Mouse (Mus musculus): ENCODE measurements around the gene Cep44. TPM values are rescaled to one million over a fixed set of nuclear protein-coding genes. Genes with fewer than 3 reads are reported as not detected.

The Cep44 gene
- polyA plus RNA-seq, 1 experiment from 2014 or later, result 25.9 TPM

- Histone ChIP-seq H3K4me3 (ENCODE audit: low read depth, low read length) (no peak overlapping the region), H3K27me3 (replicated peaks; ENCODE audit: control insufficient read depth, insufficient read depth, low read length) (no peaks in the 10 kb centered on the region), H3K4me2 (ENCODE audit: low read depth, low read length) (peak overlapping the region; percentile 59; the same call in 1 of the 2 replicates), H3K4me1 (ENCODE audit: control insufficient read depth, insufficient read depth, low read length) (peaks cover 12% of the 10 kb centered on the region), H3K27ac (replicated peaks; ENCODE audit: low read depth, low read length) (no peak overlapping the region), H3K9me3 (ENCODE audit: control insufficient read depth, low read length) (no peaks in the 10 kb centered on the region), H3K36me3 (ENCODE audit: control insufficient read depth, insufficient read depth, low read length) (no peaks in the 10 kb centered on the region), H3K9ac (ENCODE audit: low read depth, low read length) (no peak overlapping the region)
- ATAC-seq (ENCODE audit: low read depth) (no peak), DNase-seq (ENCODE audit: low spot score) (no peak)
- 70% methylated on average over 5 of the region's 5 CpGs for WGBS
Observed at GRCm38 (mm10) chr8:56552551-56553103, 1.8 kb upstream of the Cep44 start.

DNA sequence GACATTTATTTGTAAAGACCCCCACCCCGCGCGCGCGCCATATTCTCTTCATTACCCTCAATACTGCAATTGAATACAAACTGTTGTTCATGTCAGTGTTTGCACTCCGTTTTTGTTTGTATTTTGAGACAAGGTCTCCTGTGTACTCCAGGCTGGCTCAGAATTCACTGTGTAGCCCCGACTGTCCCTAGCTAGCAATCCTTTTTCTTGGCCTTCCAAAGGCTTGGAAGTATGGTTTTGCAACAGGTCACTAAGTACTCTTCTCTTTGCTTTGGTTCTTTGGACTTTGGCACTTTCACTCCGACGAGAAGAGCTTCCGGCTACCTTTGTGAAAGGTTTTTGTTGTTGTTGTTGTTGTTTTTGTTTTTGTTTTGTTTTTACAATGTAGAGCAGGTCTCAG lies 1.2 kb upstream of the Cep44 start:
- peak overlapping the region; percentile 59 for H3K4me2 ChIP-seq (ENCODE audit: low read depth, low read length)
- no peaks in the 10 kb centered on the region for H3K27me3 ChIP-seq (replicated peaks; ENCODE audit: control insufficient read depth, insufficient read depth, low read length)
- no peaks in the 10 kb centered on the region for H3K9me3 ChIP-seq (ENCODE audit: control insufficient read depth, low read length)
- peaks cover 12% of the 10 kb centered on the region for H3K4me1 ChIP-seq (ENCODE audit: control insufficient read depth, insufficient read depth, low read length)
- ATAC-seq (ENCODE audit: low read depth) (no peak), DNase-seq (ENCODE audit: low spot score) (no peak)
- 25% methylated on average over 10 of the region's 10 CpGs for WGBS
- H3K4me3 ChIP-seq (ENCODE audit: low read depth, low read length), result peak overlapping the region; percentile 80
- no peak overlapping the region for H3K27ac ChIP-seq (replicated peaks; ENCODE audit: low read depth, low read length)
- H3K9ac ChIP-seq (ENCODE audit: low read depth, low read length), result peak overlapping the region; percentile 80
- no peaks in the 10 kb centered on the region for H3K36me3 ChIP-seq (ENCODE audit: control insufficient read depth, insufficient read depth, low read length)

DNA sequence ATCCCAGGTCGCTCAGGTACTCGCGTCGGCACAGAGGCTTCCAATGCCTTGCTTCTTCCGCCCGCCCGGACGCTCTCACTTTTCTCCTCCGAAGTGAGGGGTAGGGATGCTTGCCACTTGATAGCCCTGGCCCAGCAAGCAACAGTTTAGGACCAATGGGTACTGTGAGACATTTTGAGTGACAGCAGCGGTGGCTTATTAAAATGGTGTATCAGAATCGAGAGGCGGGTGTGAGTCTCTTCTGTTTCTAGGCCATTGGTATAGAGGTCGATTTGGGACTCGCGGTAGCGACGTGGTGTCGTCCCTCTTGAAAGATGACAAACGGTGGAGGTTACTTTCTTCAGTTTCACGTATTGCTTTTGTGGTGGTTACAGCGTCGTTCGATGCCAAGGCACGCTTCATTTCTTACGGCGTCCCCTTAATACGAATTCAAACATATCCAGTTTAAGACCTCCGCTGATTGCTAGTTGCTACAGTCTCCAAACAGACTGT lies 560 bp upstream of the Cep44 start:
- Histone ChIP-seq H3K27me3 (replicated peaks; ENCODE audit: control insufficient read depth, insufficient read depth, low read length) (no peaks in the 10 kb centered on the region), H3K4me1 (ENCODE audit: control insufficient read depth, insufficient read depth, low read length) (peaks cover 12% of the 10 kb centered on the region), H3K9me3 (ENCODE audit: control insufficient read depth, low read length) (no peaks in the 10 kb centered on the region), H3K9ac (ENCODE audit: low read depth, low read length) (peak overlapping the region; percentile 80), H3K4me3 (ENCODE audit: low read depth, low read length) (peak overlapping the region; percentile 80), H3K36me3 (ENCODE audit: control insufficient read depth, insufficient read depth, low read length) (no peaks in the 10 kb centered on the region), H3K27ac (replicated peaks; ENCODE audit: low read depth, low read length) (peak overlapping the region; percentile 89), H3K4me2 (ENCODE audit: low read depth, low read length) (peak overlapping the region; percentile 59)
- DNase-seq (ENCODE audit: low spot score) (peak; percentile 97), ATAC-seq (ENCODE audit: low read depth) (peak; percentile 98)
- WGBS, result under 1% methylated on average over 28 of the region's 28 CpGs

GRCm38 (mm10) chr8:56547866-56548265 lies 3.0 kb downstream of the Cep44 start:
- Histone ChIP-seq H3K27ac (replicated peaks; ENCODE audit: low read depth, low read length) (no peak overlapping the region), H3K9me3 (ENCODE audit: control insufficient read depth, low read length) (no peaks in the 10 kb centered on the region), H3K9ac (ENCODE audit: low read depth, low read length) (no peak overlapping the region), H3K4me2 (ENCODE audit: low read depth, low read length) (no peak overlapping the region), H3K4me3 (ENCODE audit: low read depth, low read length) (no peak overlapping the region), H3K4me1 (ENCODE audit: control insufficient read depth, insufficient read depth, low read length) (peaks cover 12% of the 10 kb centered on the region), H3K27me3 (replicated peaks; ENCODE audit: control insufficient read depth, insufficient read depth, low read length) (no peaks in the 10 kb centered on the region), H3K36me3 (ENCODE audit: control insufficient read depth, insufficient read depth, low read length) (peaks cover 16% of the 10 kb centered on the region)
- DNase-seq (ENCODE audit: low spot score) (no peak), ATAC-seq (ENCODE audit: low read depth) (no peak)
- WGBS, result 90% methylated on average over 2 of the region's 2 CpGs

- H3K4me3 ChIP-seq (ENCODE audit: low read depth, low read length), result no peak overlapping the region
- 84% methylated on average over 7 of the region's 7 CpGs for WGBS
- H3K36me3 ChIP-seq (ENCODE audit: control insufficient read depth, insufficient read depth, low read length), result peaks cover 70% of the 10 kb centered on the region
- ATAC-seq (ENCODE audit: low read depth), result no peak
- no peak overlapping the region for H3K9ac ChIP-seq (ENCODE audit: low read depth, low read length)
- no peaks in the 10 kb centered on the region for H3K4me1 ChIP-seq (ENCODE audit: control insufficient read depth, insufficient read depth, low read length)
- H3K27me3 ChIP-seq (replicated peaks; ENCODE audit: control insufficient read depth, insufficient read depth, low read length), result no peaks in the 10 kb centered on the region
- no peak overlapping the region for H3K27ac ChIP-seq (replicated peaks; ENCODE audit: low read depth, low read length)
- no peaks in the 10 kb centered on the region for H3K9me3 ChIP-seq (ENCODE audit: control insufficient read depth, low read length)
- no peak for DNase-seq (ENCODE audit: low spot score)
- H3K4me2 ChIP-seq (ENCODE audit: low read depth, low read length), result no peak overlapping the region
Observed at GRCm38 (mm10) chr8:56540706-56541105, 10.1 kb downstream of the Cep44 start.

DNA sequence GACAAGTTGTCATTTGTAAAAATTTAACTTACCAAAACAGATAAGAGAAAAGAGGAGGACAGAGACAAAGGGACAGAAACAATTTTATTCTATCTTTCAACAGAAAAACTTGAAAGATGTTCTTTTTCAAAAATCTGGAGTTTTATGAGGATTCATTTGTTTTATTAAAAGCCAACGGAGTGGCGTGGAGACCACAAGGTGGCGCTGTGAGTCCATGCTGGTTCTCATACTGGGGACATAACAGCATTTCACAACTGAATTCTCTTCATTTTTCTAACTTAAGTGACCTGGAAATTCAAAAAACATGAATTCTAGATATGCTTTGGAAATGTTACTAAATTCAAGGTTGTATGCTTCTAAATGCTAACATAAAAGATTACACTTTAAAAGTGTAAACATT lies 20.5 kb downstream of the Cep44 start:
- no peak overlapping the region for H3K27ac ChIP-seq (replicated peaks; ENCODE audit: low read depth, low read length)
- peaks cover 12% of the 10 kb centered on the region; the same call in 1 of the 2 replicates for H3K36me3 ChIP-seq (ENCODE audit: control insufficient read depth, insufficient read depth, low read length)
- no peaks in the 10 kb centered on the region for H3K4me1 ChIP-seq (ENCODE audit: control insufficient read depth, insufficient read depth, low read length)
- ATAC-seq (ENCODE audit: low read depth) (no peak), DNase-seq (ENCODE audit: low spot score) (peak; percentile 64)
- H3K4me2 ChIP-seq (ENCODE audit: low read depth, low read length), result no peak overlapping the region
- 5% methylated on average over 3 of the region's 3 CpGs for WGBS
- H3K27me3 ChIP-seq (replicated peaks; ENCODE audit: control insufficient read depth, insufficient read depth, low read length), result no peaks in the 10 kb centered on the region
- no peak overlapping the region for H3K9ac ChIP-seq (ENCODE audit: low read depth, low read length)
- no peak overlapping the region for H3K4me3 ChIP-seq (ENCODE audit: low read depth, low read length)
- no peaks in the 10 kb centered on the region for H3K9me3 ChIP-seq (ENCODE audit: control insufficient read depth, low read length)

DNA sequence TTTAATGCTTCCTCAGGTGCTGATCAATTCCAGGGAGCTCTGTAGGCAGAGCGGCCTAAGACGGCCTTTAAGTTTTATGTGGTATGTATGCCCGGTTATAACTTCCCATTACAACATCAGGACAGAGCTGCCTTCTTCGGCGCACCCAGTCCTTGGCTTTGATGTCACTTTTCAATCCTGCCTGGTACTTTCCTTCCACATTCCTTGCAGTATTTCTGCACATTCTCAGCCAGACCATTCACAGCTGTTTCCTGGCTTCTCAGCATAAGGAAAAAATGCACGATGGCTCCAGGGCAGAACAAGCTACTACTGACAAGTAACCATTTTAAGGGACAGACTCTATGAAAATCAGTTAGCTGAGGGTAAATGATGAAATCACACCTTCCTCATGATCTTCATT lies 22.0 kb downstream of the Cep44 start:
- DNase-seq (ENCODE audit: low spot score), result peak; percentile 33
- Histone ChIP-seq H3K36me3 (ENCODE audit: control insufficient read depth, insufficient read depth, low read length) (peaks cover 11% of the 10 kb centered on the region; the same call in 1 of the 2 replicates), H3K9me3 (ENCODE audit: control insufficient read depth, low read length) (no peaks in the 10 kb centered on the region), H3K27ac (replicated peaks; ENCODE audit: low read depth, low read length) (no peak overlapping the region), H3K4me2 (ENCODE audit: low read depth, low read length) (no peak overlapping the region), H3K4me1 (ENCODE audit: control insufficient read depth, insufficient read depth, low read length) (no peaks in the 10 kb centered on the region), H3K4me3 (ENCODE audit: low read depth, low read length) (no peak overlapping the region), H3K9ac (ENCODE audit: low read depth, low read length) (peak overlapping the region; percentile 37; the same call in 1 of the 2 replicates), H3K27me3 (replicated peaks; ENCODE audit: control insufficient read depth, insufficient read depth, low read length) (no peaks in the 10 kb centered on the region)
- 51% methylated on average over 6 of the region's 6 CpGs for WGBS
- no peak for ATAC-seq (ENCODE audit: low read depth)

DNA sequence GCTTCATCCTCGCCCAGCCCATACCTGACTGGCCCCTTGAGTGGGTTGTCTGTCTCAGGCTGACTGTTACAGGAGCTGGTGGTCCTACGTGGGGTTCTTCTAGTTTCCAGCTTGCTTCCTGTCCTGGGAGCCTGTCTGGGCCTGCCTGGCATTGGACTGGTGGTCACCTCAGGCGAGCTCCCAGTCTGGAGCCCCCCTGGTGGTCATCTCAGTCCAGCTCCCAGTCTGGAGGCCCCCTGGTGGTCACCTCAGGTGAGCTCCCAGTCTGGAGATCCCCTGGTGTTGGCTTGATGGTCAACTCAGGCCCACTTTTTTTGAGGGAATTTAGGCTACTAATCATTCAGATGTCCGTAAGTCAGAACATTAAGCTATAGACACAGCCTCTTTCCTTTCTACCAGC lies 29.8 kb downstream of the Cep44 start:
- Histone ChIP-seq H3K9ac (ENCODE audit: low read depth, low read length) (no peak overlapping the region), H3K4me1 (ENCODE audit: control insufficient read depth, insufficient read depth, low read length) (no peaks in the 10 kb centered on the region), H3K36me3 (ENCODE audit: control insufficient read depth, insufficient read depth, low read length) (no peaks in the 10 kb centered on the region), H3K4me2 (ENCODE audit: low read depth, low read length) (no peak overlapping the region), H3K27me3 (replicated peaks; ENCODE audit: control insufficient read depth, insufficient read depth, low read length) (no peaks in the 10 kb centered on the region), H3K27ac (replicated peaks; ENCODE audit: low read depth, low read length) (no peak overlapping the region), H3K9me3 (ENCODE audit: control insufficient read depth, low read length) (no peaks in the 10 kb centered on the region), H3K4me3 (ENCODE audit: low read depth, low read length) (no peak overlapping the region)
- ATAC-seq (ENCODE audit: low read depth) (no peak), DNase-seq (ENCODE audit: low spot score) (no peak)
- WGBS, result 72% methylated on average over 4 of the region's 4 CpGs

DNA sequence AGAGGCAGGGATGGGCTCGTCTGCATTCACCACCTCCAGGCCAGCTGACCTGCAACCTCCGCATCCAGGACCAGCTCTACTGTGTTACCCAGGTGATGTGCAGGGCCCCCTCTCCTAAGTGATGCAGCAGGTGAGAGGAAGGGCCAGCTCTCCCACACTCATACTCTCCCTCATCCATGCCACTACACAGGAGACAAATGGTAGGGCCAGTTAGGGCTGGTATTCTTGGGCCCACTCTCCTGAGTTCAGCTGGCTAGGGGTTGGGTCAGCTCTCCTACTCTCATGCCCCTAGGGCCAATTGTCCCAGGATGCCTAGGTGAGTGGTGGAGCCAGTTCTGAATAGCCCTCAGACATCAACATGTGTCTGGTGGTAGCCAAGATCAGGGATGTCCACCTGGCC lies 30.6 kb downstream of the Cep44 start:
- no peak overlapping the region for H3K4me3 ChIP-seq (ENCODE audit: low read depth, low read length)
- no peaks in the 10 kb centered on the region for H3K9me3 ChIP-seq (ENCODE audit: control insufficient read depth, low read length)

More for the DNA sequence above, 30.6 kb downstream of the Cep44 start:
- DNase-seq (ENCODE audit: low spot score) (no peak), ATAC-seq (ENCODE audit: low read depth) (no peak)
- Histone ChIP-seq H3K4me2 (ENCODE audit: low read depth, low read length) (no peak overlapping the region), H3K9ac (ENCODE audit: low read depth, low read length) (no peak overlapping the region), H3K4me1 (ENCODE audit: control insufficient read depth, insufficient read depth, low read length) (no peaks in the 10 kb centered on the region), H3K27me3 (replicated peaks; ENCODE audit: control insufficient read depth, insufficient read depth, low read length) (no peaks in the 10 kb centered on the region), H3K27ac (replicated peaks; ENCODE audit: low read depth, low read length) (no peak overlapping the region), H3K36me3 (ENCODE audit: control insufficient read depth, insufficient read depth, low read length) (no peaks in the 10 kb centered on the region)
- 75% methylated on average over 2 of the region's 2 CpGs for WGBS

Measured in embryonic facial prominence, embryonic 14.5 days (tissue).